Mouse (Mus musculus) hindbrain, embryonic 15.5 days (tissue): Measurements from ENCODE around the gene Ube2f. TPM values are rescaled to one million over a fixed set of nuclear protein-coding genes. Genes with fewer than 3 reads are reported as not detected.

Experiments used
- ATAC-seq: fragments of 200-750 bp; cut with Nextera tagmentation; 2 replicates; pipeline ENCODE4 v1.8.0; 2017; ENCODE audit warnings: low read depth, moderate number of reproducible peaks, moderate TSS enrichment; ENCODE audit not compliant: low FRiP score
- H3K27ac ChIP-seq: fragments of 300-500 bp; sonication (generic); replicated peaks from 2 replicates; pipeline ENCODE4 v1.5.1; 2015; ENCODE audit warnings: mild to moderate bottlenecking, inconsistent platforms
- H3K27me3 ChIP-seq: fragments of 300-500 bp; sonication (generic); 2 replicates; pipeline ENCODE4 v1.6.1; 2015; ENCODE audit warnings: control low read depth, inconsistent platforms
- H3K36me3 ChIP-seq: fragments of 300-500 bp; sonication (generic); 2 replicates; pipeline ENCODE4 v1.6.1; 2015; ENCODE audit warnings: control low read depth, inconsistent platforms
- H3K4me1 ChIP-seq: fragments of 300-500 bp; sonication (generic); replicated peaks from 2 replicates; pipeline ENCODE4 v1.6.1; 2015; ENCODE audit warnings: control low read depth, inconsistent platforms
- H3K4me2 ChIP-seq: fragments of 300-500 bp; sonication (generic); 2 replicates; pipeline ENCODE4 v1.6.1; 2015; ENCODE audit warnings: moderate library complexity, mild to moderate bottlenecking, inconsistent platforms
- H3K4me3 ChIP-seq: fragments of 300-500 bp; sonication (generic); 2 replicates; pipeline ENCODE4 v1.5.1; 2015; ENCODE audit warnings: mild to moderate bottlenecking, inconsistent platforms
- H3K9ac ChIP-seq: fragments of 300-500 bp; sonication (generic); 2 replicates; pipeline ENCODE4 v1.6.1; 2015; ENCODE audit warnings: inconsistent platforms
- H3K9me3 ChIP-seq: fragments of 300-500 bp; sonication (generic); 2 replicates; pipeline ENCODE4 v1.6.1; 2016; ENCODE audit warnings: control low read depth, inconsistent platforms
- WGBS: fragments of 180-500 bp; shearing (Covaris S2); methylation state at CpG from one replicate; pipeline ENCODE4 v1.1.7; 2015; 5-methylcytosine and 5-hydroxymethylcytosine counted together
- polyA plus RNA-seq: library from polyadenylated mRNA; unstranded; fragments of >200 nt; fragmentation: Nextera tagmentation; extraction: Ambion mirVana; gene quantifications from 2 replicates; pipeline ENCODE4 v1.2.1, GENCODE M21; 2015

Gene Ube2f
- polyA plus RNA-seq, 1 experiment from 2014 or later = 56.4 TPM

DNA sequence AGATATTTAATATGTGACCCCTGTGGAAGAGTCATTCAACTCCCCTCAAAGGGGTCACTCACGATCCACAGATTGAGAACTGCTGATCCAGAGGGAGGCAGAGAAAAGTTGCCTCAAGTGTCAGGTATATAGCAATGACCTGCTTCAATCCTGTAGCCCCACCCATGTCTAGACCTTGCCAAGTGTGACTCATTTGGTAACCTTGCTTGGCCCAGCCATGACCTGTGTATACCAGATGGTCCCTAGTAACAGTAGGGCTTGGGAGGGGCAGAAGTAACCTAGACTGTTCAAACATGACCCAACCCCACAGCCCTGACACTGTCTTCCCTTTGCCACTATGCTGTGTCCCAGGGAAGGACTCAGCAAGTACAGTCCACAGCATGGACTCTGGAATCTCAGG lies 9.4 kb upstream of the Ube2f start:
- Histone ChIP-seq H3K4me3 (no peak overlapping the region), H3K36me3 (no peaks in the 10 kb centered on the region), H3K4me1 (no peaks in the 10 kb centered on the region), H3K27ac (no peak overlapping the region), H3K27me3 (no peaks in the 10 kb centered on the region), H3K4me2 (no peak overlapping the region), H3K9me3 (no peaks in the 10 kb centered on the region), H3K9ac (no peak overlapping the region)
- ATAC-seq = no peak
- 85% methylated on average over 1 of the region's 1 CpGs for WGBS

DNA sequence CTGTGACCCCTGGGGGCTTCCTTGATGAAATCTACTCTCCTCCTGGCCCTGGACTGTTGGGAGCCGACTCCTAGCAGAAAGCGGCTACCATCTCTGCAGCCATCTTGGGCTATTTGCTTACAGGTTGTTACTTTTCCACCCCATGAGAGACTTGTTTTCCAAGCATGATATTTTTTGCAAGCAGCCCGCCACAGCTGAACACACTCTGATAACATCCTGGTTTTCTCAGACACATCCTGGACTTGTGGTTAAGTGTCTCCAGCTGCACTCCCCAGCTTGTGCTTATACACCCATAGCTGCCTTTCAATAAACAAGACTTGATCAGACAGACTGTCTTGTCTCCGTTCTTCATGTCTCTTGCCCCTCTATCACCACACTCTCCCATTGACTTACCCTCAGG lies 8.9 kb upstream of the Ube2f start:
- no peak for ATAC-seq

DNA sequence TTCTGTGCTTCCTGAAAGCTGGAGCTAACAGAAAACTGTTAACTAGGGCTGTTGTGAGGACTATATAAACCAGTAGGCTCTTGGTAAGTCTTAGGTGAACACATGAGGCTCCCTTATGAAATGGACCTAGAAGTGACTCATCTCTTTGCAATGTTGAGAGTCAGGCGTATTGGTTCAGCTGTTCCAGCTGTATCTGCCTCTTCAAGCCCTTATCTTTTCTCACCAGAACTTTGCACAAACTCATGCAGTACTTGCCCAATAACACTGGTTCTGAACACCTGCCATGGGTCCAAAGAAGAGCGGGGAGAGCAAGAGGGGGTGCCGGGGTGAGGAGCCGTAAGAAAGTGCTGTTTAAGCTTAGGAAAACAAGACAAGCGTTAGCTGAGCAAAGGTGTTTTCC lies 1.9 kb upstream of the Ube2f start:
- ATAC-seq = no peak
- WGBS = 90% methylated on average over 5 of the region's 5 CpGs
- H3K4me1 ChIP-seq = peaks cover 30% of the 10 kb centered on the region
- no peak overlapping the region for H3K4me3 ChIP-seq
- H3K9me3 ChIP-seq = no peaks in the 10 kb centered on the region
- no peak overlapping the region for H3K9ac ChIP-seq
- no peaks in the 10 kb centered on the region for H3K27me3 ChIP-seq
- H3K36me3 ChIP-seq = no peaks in the 10 kb centered on the region
- H3K4me2 ChIP-seq = no peak overlapping the region
- H3K27ac ChIP-seq = no peak overlapping the region

More for the DNA sequence above, 8.9 kb upstream of the Ube2f start:
- Histone ChIP-seq H3K4me1 (no peaks in the 10 kb centered on the region), H3K9ac (no peak overlapping the region), H3K27me3 (no peaks in the 10 kb centered on the region), H3K27ac (no peak overlapping the region), H3K4me3 (no peak overlapping the region), H3K4me2 (no peak overlapping the region), H3K9me3 (no peaks in the 10 kb centered on the region), H3K36me3 (no peaks in the 10 kb centered on the region)
- 82% methylated on average over 4 of the region's 4 CpGs for WGBS

DNA sequence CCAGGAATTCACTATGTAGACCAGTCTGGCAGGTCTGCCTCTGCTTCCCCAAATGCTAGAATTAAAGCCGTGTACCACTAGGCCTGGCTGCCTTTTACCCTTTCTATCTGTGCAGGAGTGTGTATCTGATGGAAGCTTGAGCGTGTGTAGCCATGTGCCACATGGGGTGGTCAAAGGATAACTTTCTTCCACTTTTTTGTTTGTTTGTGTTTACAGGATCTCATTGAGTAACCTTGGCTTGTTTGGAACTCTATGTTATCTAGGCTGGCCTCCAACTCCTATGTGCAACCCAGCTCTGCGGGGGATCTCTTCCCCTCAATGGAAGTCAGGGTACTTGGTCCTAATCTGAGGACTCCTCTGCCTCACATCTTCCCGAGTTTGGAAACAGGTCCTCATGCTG lies 1.1 kb upstream of the Ube2f start:
- Histone ChIP-seq H3K27me3 (no peaks in the 10 kb centered on the region), H3K4me2 (peak overlapping the region; percentile 79), H3K4me3 (no peak overlapping the region), H3K9me3 (no peaks in the 10 kb centered on the region), H3K36me3 (no peaks in the 10 kb centered on the region), H3K4me1 (peaks cover 30% of the 10 kb centered on the region), H3K27ac (no peak overlapping the region), H3K9ac (no peak overlapping the region)
- no peak for ATAC-seq
- WGBS = 44% methylated on average over 4 of the region's 4 CpGs

DNA sequence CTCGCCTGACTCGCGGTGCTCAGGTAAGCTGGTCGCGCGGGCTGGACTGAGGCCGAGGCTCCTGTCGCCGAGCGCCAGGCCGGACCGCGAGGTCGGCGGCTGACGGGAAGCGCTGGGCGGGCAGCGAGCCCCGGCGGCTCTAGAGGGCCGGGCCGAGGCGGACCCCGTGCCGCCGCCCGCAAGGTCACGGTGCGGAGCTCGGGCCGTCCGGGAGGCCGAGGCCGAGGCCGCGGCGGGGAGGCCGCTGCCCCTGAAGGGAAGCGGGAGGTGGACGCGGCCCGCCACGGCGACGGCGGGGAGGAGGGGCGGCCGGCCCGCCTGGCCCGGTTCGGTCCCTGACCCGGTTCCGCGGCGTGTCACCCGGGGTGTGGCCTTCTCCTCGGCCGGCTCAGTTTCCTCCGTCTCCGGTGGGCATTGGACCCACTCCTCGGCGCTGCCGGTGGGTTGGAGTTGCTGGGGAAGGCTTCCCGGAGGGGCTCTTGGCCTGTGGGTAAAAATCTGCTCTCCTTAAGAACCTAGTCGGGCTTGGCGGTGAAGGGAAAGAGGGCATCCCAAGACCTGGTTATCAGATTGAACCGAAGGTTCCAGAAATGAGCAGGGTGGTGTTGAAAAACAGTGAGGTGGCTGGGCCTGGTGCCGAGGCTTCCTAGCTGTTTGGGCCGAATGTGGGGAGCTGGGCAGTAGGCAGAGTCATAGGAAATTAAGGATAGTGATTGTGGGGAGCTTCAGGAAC lies 477 bp downstream of the Ube2f start:
- Histone ChIP-seq H3K4me2 (peak overlapping the region; percentile 79), H3K4me1 (peaks cover 30% of the 10 kb centered on the region), H3K36me3 (no peaks in the 10 kb centered on the region; the same call in 1 of the 2 replicates), H3K9ac (peak overlapping the region; percentile 96), H3K27ac (peak overlapping the region; percentile 84), H3K4me3 (peak overlapping the region; percentile 88), H3K27me3 (no peaks in the 10 kb centered on the region), H3K9me3 (no peaks in the 10 kb centered on the region)
- no peak for ATAC-seq
- under 1% methylated on average over 63 of the region's 70 CpGs for WGBS

DNA sequence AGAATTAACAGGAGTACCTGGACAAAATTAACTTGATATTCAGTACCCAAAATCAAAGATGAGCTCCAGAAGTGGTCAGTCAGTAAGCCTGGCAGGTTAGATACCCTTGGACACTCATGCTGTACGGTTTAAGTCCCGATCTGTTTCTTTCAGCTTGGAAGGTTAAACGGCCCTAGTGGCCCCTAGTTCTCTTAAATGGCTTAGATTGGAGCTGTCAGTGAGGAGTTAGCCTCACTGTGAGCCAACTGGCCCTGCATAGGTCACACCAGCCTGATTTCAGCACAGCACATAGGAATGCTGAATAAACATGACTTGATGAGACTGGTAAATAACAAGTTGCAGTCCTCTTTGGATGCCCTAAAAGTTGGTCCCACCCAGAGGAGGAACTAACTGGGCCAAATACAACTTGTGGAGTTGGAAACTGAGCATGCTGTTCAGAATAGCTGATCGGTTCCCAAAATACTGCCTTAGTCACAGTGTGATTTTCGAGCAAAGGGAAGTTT lies 1.1 kb downstream of the Ube2f start:
- Histone ChIP-seq H3K36me3 (no peaks in the 10 kb centered on the region; the same call in 1 of the 2 replicates), H3K27me3 (no peaks in the 10 kb centered on the region), H3K4me2 (peak overlapping the region; percentile 79), H3K9ac (peak overlapping the region; percentile 96), H3K9me3 (no peaks in the 10 kb centered on the region), H3K4me3 (peak overlapping the region; percentile 88), H3K4me1 (peaks cover 30% of the 10 kb centered on the region), H3K27ac (no peak overlapping the region; the same call in 1 of the 2 replicates)
- 55% methylated on average over 5 of the region's 5 CpGs for WGBS
- no peak for ATAC-seq

DNA sequence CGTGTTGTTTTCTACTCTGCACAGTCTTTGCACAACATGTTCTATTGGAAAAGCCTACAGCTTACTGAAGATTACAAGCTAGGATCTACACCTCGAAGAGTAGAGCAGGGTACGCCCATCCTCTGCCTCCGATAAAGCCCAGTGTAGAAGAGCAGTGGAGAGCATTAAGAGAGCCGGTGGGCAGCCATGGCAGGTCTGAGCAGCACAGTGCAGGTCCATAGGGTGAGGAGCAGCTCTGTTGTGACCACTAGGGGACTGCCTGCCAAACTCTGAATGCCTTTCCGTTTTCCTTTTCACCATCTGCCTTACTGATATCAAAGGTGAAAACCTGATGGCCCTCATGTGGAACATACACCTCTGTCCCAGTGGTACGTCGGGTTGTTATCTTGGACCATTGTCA lies 1.8 kb downstream of the Ube2f start:
- ATAC-seq = no peak
- no peak overlapping the region for H3K9ac ChIP-seq
- WGBS = 68% methylated on average over 8 of the region's 8 CpGs

DNA sequence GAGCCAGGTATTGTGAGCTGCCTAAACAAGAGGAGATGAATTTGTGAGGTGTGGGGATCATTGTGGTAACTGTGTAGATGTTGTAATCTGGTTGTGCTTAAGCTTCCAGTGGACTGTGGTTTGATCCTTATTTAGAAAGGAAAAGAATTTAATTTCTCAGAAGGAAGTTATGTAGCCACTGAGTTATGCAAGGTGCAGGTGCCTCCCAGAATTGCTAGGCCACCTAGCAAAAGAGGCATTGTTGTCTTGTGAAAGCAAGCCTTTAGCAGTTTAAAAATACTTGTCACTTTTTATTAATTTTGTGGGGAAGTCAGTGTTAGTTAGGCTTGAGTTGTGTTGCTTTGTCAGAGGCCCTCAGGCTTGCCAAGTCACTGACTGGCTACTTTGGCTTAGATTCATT lies 7.8 kb downstream of the Ube2f start:
- H3K4me2 ChIP-seq = no peak overlapping the region
- no peak overlapping the region for H3K4me3 ChIP-seq
- no peaks in the 10 kb centered on the region; the same call in 1 of the 2 replicates for H3K36me3 ChIP-seq
- no peak overlapping the region for H3K27ac ChIP-seq
- peaks cover under 1% of the 10 kb centered on the region; the same call in 1 of the 2 replicates for H3K4me1 ChIP-seq
- ATAC-seq = no peak
- H3K9ac ChIP-seq = no peak overlapping the region
- H3K9me3 ChIP-seq = no peaks in the 10 kb centered on the region
- H3K27me3 ChIP-seq = no peaks in the 10 kb centered on the region

More for the DNA sequence above, 1.8 kb downstream of the Ube2f start:
- Histone ChIP-seq H3K9me3 (no peaks in the 10 kb centered on the region), H3K4me3 (0 out of 2 replicates have a peak overlapping the region, but pooled peaks have one; percentile 88), H3K27ac (no peak overlapping the region), H3K27me3 (no peaks in the 10 kb centered on the region), H3K36me3 (no peaks in the 10 kb centered on the region; the same call in 1 of the 2 replicates), H3K4me1 (peaks cover 30% of the 10 kb centered on the region), H3K4me2 (peak overlapping the region; percentile 79; the same call in 1 of the 2 replicates)

DNA sequence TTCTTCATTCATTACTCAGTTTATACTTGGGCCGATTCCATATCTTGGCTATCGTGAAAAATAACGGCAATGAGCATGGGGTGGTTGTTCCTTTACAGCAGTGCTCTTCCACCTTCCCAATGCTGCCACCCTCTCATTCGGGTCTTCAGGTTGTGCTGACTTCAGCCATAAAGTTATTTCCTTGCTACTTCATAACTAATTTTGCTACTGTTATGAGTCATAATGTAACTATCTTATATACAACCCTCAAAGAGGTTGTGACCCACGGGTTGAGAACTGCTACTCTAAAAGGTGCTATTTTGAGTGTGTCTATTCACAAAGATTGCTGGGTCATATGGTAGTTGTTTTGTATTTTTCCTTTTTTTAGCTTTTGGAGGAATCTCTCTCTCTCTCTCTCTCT lies 9.7 kb downstream of the Ube2f start:
- H3K27me3 ChIP-seq = no peaks in the 10 kb centered on the region
- no peak overlapping the region for H3K27ac ChIP-seq
- H3K4me2 ChIP-seq = no peak overlapping the region
- H3K4me3 ChIP-seq = no peak overlapping the region
- no peak overlapping the region for H3K9ac ChIP-seq
- no peaks in the 10 kb centered on the region for H3K9me3 ChIP-seq
- 91% methylated on average over 5 of the region's 5 CpGs for WGBS
- no peaks in the 10 kb centered on the region for H3K36me3 ChIP-seq
- no peaks in the 10 kb centered on the region for H3K4me1 ChIP-seq
- no peak for ATAC-seq

DNA sequence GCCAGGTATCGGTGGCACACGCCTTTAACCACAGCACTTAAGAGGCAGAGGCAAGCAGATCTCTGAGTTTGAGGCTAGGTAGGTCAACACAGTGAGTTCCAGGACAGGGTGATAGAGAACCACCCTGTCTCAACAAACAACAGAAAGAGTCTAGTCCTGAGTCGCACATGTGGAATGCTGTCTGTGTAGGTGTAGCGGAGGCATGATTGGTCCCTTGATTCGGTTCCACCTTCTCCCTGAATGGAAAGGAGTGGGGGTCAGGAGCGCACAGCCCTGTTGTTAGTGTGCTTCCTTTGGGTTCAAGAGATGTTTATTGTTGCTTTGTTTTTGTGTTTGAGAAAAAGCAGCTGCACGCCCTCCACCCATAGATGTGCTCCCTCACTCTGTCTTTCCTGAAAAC lies 12.4 kb downstream of the Ube2f start:
- H3K27me3 ChIP-seq = no peaks in the 10 kb centered on the region
- no peak overlapping the region for H3K4me3 ChIP-seq
- ATAC-seq = no peak
- H3K9ac ChIP-seq = no peak overlapping the region
- H3K4me1 ChIP-seq = no peaks in the 10 kb centered on the region
- H3K9me3 ChIP-seq = no peaks in the 10 kb centered on the region
- no peak overlapping the region for H3K4me2 ChIP-seq
- peaks cover 22% of the 10 kb centered on the region for H3K36me3 ChIP-seq
- WGBS = 92% methylated on average over 7 of the region's 7 CpGs
- H3K27ac ChIP-seq = no peak overlapping the region

DNA sequence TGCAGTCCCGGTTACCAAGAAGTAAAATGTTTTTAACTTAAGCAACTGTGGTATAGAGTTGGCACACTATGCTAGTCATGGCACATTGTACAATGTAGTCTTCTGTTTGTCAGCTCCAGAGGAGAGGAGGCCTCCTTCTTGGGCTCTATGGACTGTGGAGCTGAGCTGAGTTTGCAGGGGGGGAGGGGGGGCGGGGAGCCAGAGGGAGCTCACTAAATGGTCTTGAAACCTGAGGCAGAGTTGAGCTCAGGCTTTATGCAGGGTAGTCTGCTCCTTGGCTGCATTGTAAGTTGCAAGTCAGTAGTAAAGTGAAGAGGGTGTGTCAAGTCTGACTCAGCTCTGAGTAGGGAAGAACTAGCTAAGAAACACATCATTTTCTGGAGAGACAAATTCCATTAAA lies 22.2 kb downstream of the Ube2f start:
- 93% methylated on average over 2 of the region's 2 CpGs for WGBS
- Histone ChIP-seq H3K27ac (no peak overlapping the region), H3K27me3 (no peaks in the 10 kb centered on the region), H3K4me3 (no peak overlapping the region), H3K4me2 (no peak overlapping the region), H3K4me1 (no peaks in the 10 kb centered on the region), H3K36me3 (peaks cover 11% of the 10 kb centered on the region), H3K9me3 (no peaks in the 10 kb centered on the region), H3K9ac (no peak overlapping the region)
- no peak for ATAC-seq

DNA sequence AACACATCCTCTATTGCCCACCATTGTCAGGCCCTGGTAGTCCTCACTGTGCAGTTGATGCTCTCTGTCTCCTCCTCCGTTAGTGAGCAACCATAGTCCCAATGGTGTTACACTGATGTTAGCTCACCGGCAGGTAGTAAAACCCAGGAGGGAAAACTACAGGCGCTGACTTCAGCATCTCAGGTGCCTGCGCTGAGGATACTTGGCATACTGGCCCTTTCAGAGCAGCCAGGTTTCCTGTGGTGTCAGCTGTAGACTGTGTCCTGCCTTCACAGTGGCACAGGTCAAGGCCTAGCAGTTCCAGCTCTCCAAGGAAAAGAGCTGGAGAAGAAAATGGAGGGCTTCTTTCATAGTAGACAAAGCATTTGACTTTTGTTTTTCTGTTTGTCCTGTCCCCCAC lies 26.5 kb downstream of the Ube2f start:
- Histone ChIP-seq H3K4me3 (no peak overlapping the region), H3K9ac (no peak overlapping the region), H3K36me3 (peaks cover 49% of the 10 kb centered on the region), H3K4me1 (no peaks in the 10 kb centered on the region), H3K9me3 (no peaks in the 10 kb centered on the region), H3K27ac (no peak overlapping the region), H3K27me3 (no peaks in the 10 kb centered on the region), H3K4me2 (no peak overlapping the region)
- no peak for ATAC-seq
- WGBS = 93% methylated on average over 4 of the region's 4 CpGs
